ENCODE assay signal across 27 mouse cellular contexts in the genomic region with DNA sequence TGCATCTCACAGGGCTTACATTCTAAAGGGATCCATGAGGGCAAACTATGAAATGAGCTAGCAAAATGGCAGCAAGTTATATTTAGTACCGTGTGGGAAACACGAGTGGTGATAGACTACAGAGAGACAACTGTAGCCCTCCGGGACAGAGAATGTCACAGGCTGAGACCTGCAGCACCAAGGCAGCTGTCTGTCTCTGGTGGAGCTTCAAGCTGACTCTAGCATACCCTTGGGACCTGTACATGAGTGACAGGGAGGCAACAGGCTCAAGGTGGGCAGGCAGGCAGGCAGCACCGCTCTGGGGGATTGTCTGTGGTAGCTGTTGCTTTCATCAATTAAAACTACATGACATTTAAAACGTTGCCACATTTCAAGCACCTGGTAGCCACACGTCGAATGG. TPM values are rescaled to one million over a fixed set of nuclear protein-coding genes. Genes with fewer than 3 reads are reported as not detected.
"Had no signal": no experiment of that assay in that cellular context is flagged by ENCODE, and none has a peak within 500 bp of the region (broad histone marks: within the 10 kb centered on the region; RNA-seq: fewer than 3 reads in every experiment).

No protein-coding gene starts in this region.

- H3K4me2 ChIP-seq: embryonic facial prominence, embryonic 12.5 days; embryonic facial prominence, embryonic 13.5 days; embryonic facial prominence, embryonic 15.5 days; forebrain, embryonic 12.5 days; forebrain, embryonic 13.5 days; forebrain, embryonic 15.5 days had no signal

- DNase-seq: cerebellum, adult 8-10 months; cerebellum, adult 9-10 months; cerebellum, adult 9-11 months; cerebellum, postnatal 10 days; cerebellum, postnatal 14 days; cerebellum, postnatal 25 days; cerebellum, postnatal 36 days; embryo, embryonic 11 days; forebrain, postnatal 0 days; gastrocnemius, adult 2 months; gastrocnemius, postnatal 10 days; gastrocnemius, postnatal 14 days; gastrocnemius, postnatal 25 days; gastrocnemius, postnatal 36 days; heart, adult 11 months; heart, adult 18-20 months; heart, adult 2 months had no signal

- H3K36me3 ChIP-seq: embryonic facial prominence, embryonic 10.5 days; embryonic facial prominence, embryonic 12.5 days; embryonic facial prominence, embryonic 13.5 days; embryonic facial prominence, embryonic 15.5 days; forebrain, embryonic 10.5 days; forebrain, embryonic 12.5 days; forebrain, embryonic 15.5 days had no signal

- H3K4me3 ChIP-seq: embryonic facial prominence, embryonic 10.5 days; embryonic facial prominence, embryonic 12.5 days; embryonic facial prominence, embryonic 13.5 days; embryonic facial prominence, embryonic 15.5 days; erythroblast, embryonic 14.5 days; forebrain, embryonic 10.5 days; forebrain, embryonic 12.5 days; forebrain, embryonic 13.5 days; forebrain, embryonic 15.5 days; gastrocnemius, adult 2 months; heart, adult 2 months had no signal

RNA-seq across cellular contexts. Expression of a gene that starts 4.2 kb away (rescaled TPM):
- polyA plus RNA-seq: erythroblast, embryonic 14.5 days; forebrain, embryonic 13.5 days; forebrain, embryonic 14.5 days; forebrain, embryonic 15.5 days had no signal
